Mouse (Mus musculus) naive thymus-derived CD4-positive, alpha-beta T cell, adult 5 months (primary cell): Measurements from ENCODE around the gene Inpp5d. TPM values are rescaled to one million over a fixed set of nuclear protein-coding genes. Genes with fewer than 3 reads are reported as not detected.

Experiments used
- polyA plus RNA-seq: library from polyadenylated mRNA; unstranded; fragments of 100-300 nt; shearing (Covaris generic); gene quantifications from one replicate; pipeline ENCODE4 v1.2.1, GENCODE M21; 2017

The Inpp5d gene
- 166 TPM for polyA plus RNA-seq

GRCm38 (mm10) chr1:87620211-87620668 is at the start of gene Inpp5d:
Gene Inpp5d, plus strand, starts transcription at chr1:87620312.

GRCm38 (mm10) chr1:87573800-87574215 is 46.3 kb upstream of the Inpp5d start, which contains the start of gene Ngef:
Gene Ngef, minus strand, starts transcription at chr1:87573870.

GRCm38 (mm10) chr1:87755641-87756470 is 135.7 kb downstream of the Inpp5d start, which contains the start of gene Atg16l1:
Gene Atg16l1, plus strand, starts transcription at chr1:87755870.

Other genes with a start within 250 kb of the Inpp5d start
- gene Kcnj13, start 225.6 kb upstream of the Inpp5d start, polyA plus RNA-seq, result not detected
- gene Snorc, start 150.0 kb upstream of the Inpp5d start, polyA plus RNA-seq, result not detected
- gene Neu2, start 110.4 kb upstream of the Inpp5d start, polyA plus RNA-seq, result not detected
- not detected for gene Ngef, start 46.4 kb upstream of the Inpp5d start, polyA plus RNA-seq
- gene Atg16l1, start 135.6 kb downstream of the Inpp5d start, polyA plus RNA-seq, result 77.5 TPM
- gene Sag, start 183.4 kb downstream of the Inpp5d start, polyA plus RNA-seq, result 1.4 TPM
- gene Dgkd, start 233.0 kb downstream of the Inpp5d start, polyA plus RNA-seq, result 220 TPM